Mouse (Mus musculus) neural tube, embryonic 14.5 days (tissue): Measurements from ENCODE around the gene Naa60. TPM values are rescaled to one million over a fixed set of nuclear protein-coding genes. Genes with fewer than 3 reads are reported as not detected.

Source experiments
- ATAC-seq: fragments of 200-750 bp; cut with Nextera tagmentation; 2 replicates; pipeline ENCODE4 v1.8.0; 2017; ENCODE audit warnings: low read depth, mild to moderate bottlenecking, moderate TSS enrichment, moderate library complexity
- H3K27ac ChIP-seq: fragments of 300-500 bp; sonication (generic); 2 replicates; pipeline ENCODE4 v1.5.1; 2014; ENCODE audit warnings: low read depth, mild to moderate bottlenecking, control low read depth, low read length, moderate library complexity, mixed read lengths
- H3K27me3 ChIP-seq: fragments of 300-500 bp; sonication (generic); 2 replicates; pipeline ENCODE4 v1.6.1; 2014; ENCODE audit warnings: low read length; ENCODE audit not compliant: control insufficient read depth, insufficient read depth
- H3K36me3 ChIP-seq: fragments of 300-500 bp; sonication (generic); 2 replicates; pipeline ENCODE4 v1.6.1; 2014; ENCODE audit warnings: low read length, mixed read lengths; ENCODE audit not compliant: control insufficient read depth, insufficient read depth
- H3K4me1 ChIP-seq: fragments of 300-500 bp; sonication (generic); 2 replicates; pipeline ENCODE4 v1.6.1; 2014; ENCODE audit warnings: low read length; ENCODE audit not compliant: control insufficient read depth, insufficient read depth
- H3K4me2 ChIP-seq: fragments of 300-500 bp; sonication (generic); 2 replicates; pipeline ENCODE4 v1.6.1; 2014; ENCODE audit warnings: mild to moderate bottlenecking, low read depth, low read length, control low read depth
- H3K4me3 ChIP-seq: fragments of 300-500 bp; sonication (generic); 2 replicates; pipeline ENCODE4 v1.5.1; 2014; ENCODE audit warnings: low read depth, low read length, control low read depth, mixed read lengths
- H3K9ac ChIP-seq: fragments of 300-500 bp; sonication (generic); replicated peaks from 2 replicates; pipeline ENCODE4 v1.6.1; 2014; ENCODE audit warnings: low read depth, mild to moderate bottlenecking, control low read depth, low read length, mixed read lengths
- H3K9me3 ChIP-seq: fragments of 300-500 bp; sonication (generic); 2 replicates; pipeline ENCODE4 v1.6.1; 2016; ENCODE audit warnings: low read length; ENCODE audit not compliant: control insufficient read depth
- WGBS: fragments of 180-500 bp; shearing (Covaris S2); extraction: QIAGEN DNeasy Blood & Tissue Kit; methylation state at CpG from one replicate; pipeline ENCODE4 v1.1.7; 2014; 5-methylcytosine and 5-hydroxymethylcytosine counted together
- polyA plus RNA-seq: library from polyadenylated mRNA; unstranded; fragments of >200 nt; fragmentation: Nextera tagmentation; extraction: Ambion mirVana; gene quantifications from 2 replicates; pipeline ENCODE4 v1.2.1, GENCODE M21; 2014

Gene Naa60
- polyA plus RNA-seq, result 100 and 109 TPM in 2 replicates

- peak within 1 kb of the TSS; percentile 61 for H3K9ac ChIP-seq
- no peaks in the 10 kb centered on the region for H3K27me3 ChIP-seq
- peak within 1 kb of the TSS; percentile 51 for H3K4me3 ChIP-seq
- H3K36me3 ChIP-seq, result peaks cover 9% of the 10 kb centered on the region
- H3K4me1 ChIP-seq, result peaks cover 13% of the 10 kb centered on the region; the same call in 1 of the 2 replicates
- 5% methylated on average over 47 of the region's 47 CpGs for WGBS
- peak; percentile 98 for ATAC-seq
- H3K9me3 ChIP-seq, result no peaks in the 10 kb centered on the region
- peak within 1 kb of the TSS; percentile 88 for H3K4me2 ChIP-seq
- peak within 1 kb of the TSS; percentile 62 for H3K27ac ChIP-seq
Measured at GRCm38 (mm10) chr16:3872216-3873047, at the start of gene Naa60. Naa60 (plus strand) TSS chr16:3872375.

DNA sequence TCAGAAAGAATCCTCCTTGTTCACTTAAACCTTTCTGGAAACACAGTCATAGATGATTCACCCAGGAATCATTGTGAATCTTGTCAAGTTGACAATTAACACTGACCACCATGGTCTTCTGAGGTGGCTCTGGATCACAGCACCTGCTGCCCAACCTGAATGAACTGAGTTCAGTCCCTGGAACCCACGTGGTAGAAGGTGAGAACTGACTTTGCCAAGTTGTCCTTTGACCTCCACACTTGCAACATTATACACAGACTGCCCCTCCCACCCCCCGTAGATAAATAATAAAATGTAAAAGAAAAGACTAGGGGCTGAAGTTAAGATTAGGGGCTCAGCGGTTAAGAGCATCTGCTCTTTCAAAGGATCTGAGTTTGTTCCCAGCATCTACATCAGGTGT, 44.2 kb upstream of the Naa60 start:
- WGBS, result 60% methylated on average over 3 of the region's 3 CpGs
- ATAC-seq, result no peak

DNA sequence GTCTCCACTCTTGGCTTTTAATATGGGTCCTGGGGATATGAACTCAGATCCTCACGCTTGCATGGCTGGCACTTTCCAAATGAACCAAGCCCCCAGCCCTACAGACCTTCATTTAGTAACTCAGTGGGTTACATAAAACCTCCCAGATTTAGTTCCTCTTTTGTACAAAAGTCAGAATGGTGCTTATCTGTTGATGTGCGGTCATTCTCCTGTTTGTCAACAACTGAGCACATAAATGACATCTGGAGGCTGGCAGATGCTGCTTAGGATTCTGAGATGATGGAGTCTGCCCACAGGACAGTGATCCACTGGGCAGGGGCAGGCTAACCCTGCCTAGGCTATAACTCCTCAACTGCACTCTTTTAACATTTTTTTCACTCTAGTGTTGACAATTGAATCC, 42.4 kb upstream of the Naa60 start:
- Histone ChIP-seq H3K9ac (no peak overlapping the region), H3K27me3 (no peaks in the 10 kb centered on the region), H3K36me3 (no peaks in the 10 kb centered on the region), H3K4me2 (no peak overlapping the region), H3K4me3 (no peak overlapping the region), H3K4me1 (no peaks in the 10 kb centered on the region), H3K9me3 (no peaks in the 10 kb centered on the region), H3K27ac (no peak overlapping the region)
- 89% methylated on average over 2 of the region's 2 CpGs for WGBS
- ATAC-seq, result no peak

More for the DNA sequence above, 44.2 kb upstream of the Naa60 start:
- Histone ChIP-seq H3K4me2 (no peak overlapping the region), H3K27ac (no peak overlapping the region), H3K4me1 (no peaks in the 10 kb centered on the region), H3K27me3 (no peaks in the 10 kb centered on the region), H3K4me3 (no peak overlapping the region), H3K36me3 (no peaks in the 10 kb centered on the region), H3K9me3 (no peaks in the 10 kb centered on the region), H3K9ac (no peak overlapping the region)

GRCm38 (mm10) chr16:3830588-3831109, 41.5 kb upstream of the Naa60 start, which contains the start of gene Olfr15:
Olfr15 (plus strand) TSS chr16:3830878.
- H3K4me3 ChIP-seq, result no peak within 1 kb of the TSS

GRCm38 (mm10) chr16:3835461-3835860, 36.7 kb upstream of the Naa60 start:
- no peak for ATAC-seq
- H3K4me3 ChIP-seq, result no peak overlapping the region
- WGBS, result 88% methylated on average over 2 of the region's 2 CpGs
- no peak overlapping the region for H3K4me2 ChIP-seq
- H3K4me1 ChIP-seq, result no peaks in the 10 kb centered on the region
- no peak overlapping the region for H3K27ac ChIP-seq
- H3K36me3 ChIP-seq, result no peaks in the 10 kb centered on the region
- no peak overlapping the region for H3K9ac ChIP-seq
- H3K9me3 ChIP-seq, result no peaks in the 10 kb centered on the region
- H3K27me3 ChIP-seq, result no peaks in the 10 kb centered on the region

More at GRCm38 (mm10) chr16:3830588-3831109, 41.5 kb upstream of the Naa60 start, which contains the start of gene Olfr15:
- no peak for ATAC-seq
- Histone ChIP-seq H3K36me3 (no peaks in the 10 kb centered on the region), H3K4me2 (no peak within 1 kb of the TSS), H3K27ac (no peak within 1 kb of the TSS), H3K4me1 (no peaks in the 10 kb centered on the region), H3K9ac (no peak within 1 kb of the TSS), H3K9me3 (no peaks in the 10 kb centered on the region), H3K27me3 (no peaks in the 10 kb centered on the region)

- Histone ChIP-seq H3K9ac (no peak overlapping the region), H3K27ac (no peak overlapping the region), H3K4me2 (no peak overlapping the region), H3K36me3 (no peaks in the 10 kb centered on the region), H3K4me3 (no peak overlapping the region), H3K27me3 (no peaks in the 10 kb centered on the region), H3K9me3 (no peaks in the 10 kb centered on the region), H3K4me1 (no peaks in the 10 kb centered on the region)
- 66% methylated on average over 17 of the region's 17 CpGs for WGBS
- no peak for ATAC-seq
Measured at GRCm38 (mm10) chr16:3839157-3839885, 32.9 kb upstream of the Naa60 start.

DNA sequence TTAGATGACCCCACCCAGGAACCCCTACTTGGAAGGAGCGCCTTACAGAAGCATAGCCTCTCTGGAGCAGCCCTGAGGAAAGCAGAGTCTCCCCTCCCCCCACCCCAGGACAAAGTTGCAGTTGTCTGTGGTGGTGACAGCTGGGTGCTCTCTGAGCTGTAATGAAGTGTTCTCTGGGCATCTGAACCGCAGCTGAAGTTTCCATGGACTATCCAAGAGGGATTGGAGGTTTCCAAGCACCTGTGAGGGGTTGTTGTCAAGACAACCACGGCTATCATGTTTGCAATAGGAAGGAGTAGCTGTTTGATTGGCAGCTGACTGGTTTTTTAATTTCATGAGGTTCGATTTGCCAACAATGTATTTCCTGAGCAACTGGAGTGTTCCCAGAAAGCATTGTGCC, 29.2 kb upstream of the Naa60 start:
- Histone ChIP-seq H3K9ac (no peak overlapping the region), H3K27me3 (no peaks in the 10 kb centered on the region), H3K4me3 (no peak overlapping the region), H3K36me3 (no peaks in the 10 kb centered on the region), H3K4me2 (no peak overlapping the region), H3K9me3 (no peaks in the 10 kb centered on the region), H3K27ac (no peak overlapping the region), H3K4me1 (peaks cover 6% of the 10 kb centered on the region; the same call in 1 of the 2 replicates)
- ATAC-seq, result no peak
- 42% methylated on average over 4 of the region's 4 CpGs for WGBS

GRCm38 (mm10) chr16:3843796-3844195, 28.4 kb upstream of the Naa60 start:
- no peak for ATAC-seq
- Histone ChIP-seq H3K4me1 (peaks cover 7% of the 10 kb centered on the region; the same call in 1 of the 2 replicates), H3K36me3 (no peaks in the 10 kb centered on the region), H3K9me3 (no peaks in the 10 kb centered on the region), H3K27me3 (no peaks in the 10 kb centered on the region), H3K9ac (no peak overlapping the region), H3K27ac (no peak overlapping the region), H3K4me2 (no peak overlapping the region), H3K4me3 (no peak overlapping the region)
- WGBS, result 75% methylated on average over 1 of the region's 1 CpGs
